Mouse (Mus musculus): ENCODE measurements around the gene Ccdc191. TPM values are rescaled to one million over a fixed set of nuclear protein-coding genes. Genes with fewer than 3 reads are reported as not detected.

Gene Ccdc191
- polyA plus RNA-seq (2012; fragmentation: generic; extraction: Trizol), result 0.98 TPM
- long read RNA-seq, experiment 1, partial matches to known transcripts, result 4 of 9 reads
- long read RNA-seq, experiment 1, other reads (novel, unspliced or antisense), result 2 of 9 reads
- long read RNA-seq, experiment 2, partial matches to known transcripts, result 2 of 3 reads
- long read RNA-seq, experiment 2, other reads (novel, unspliced or antisense), result 1 of 3 reads

DNA sequence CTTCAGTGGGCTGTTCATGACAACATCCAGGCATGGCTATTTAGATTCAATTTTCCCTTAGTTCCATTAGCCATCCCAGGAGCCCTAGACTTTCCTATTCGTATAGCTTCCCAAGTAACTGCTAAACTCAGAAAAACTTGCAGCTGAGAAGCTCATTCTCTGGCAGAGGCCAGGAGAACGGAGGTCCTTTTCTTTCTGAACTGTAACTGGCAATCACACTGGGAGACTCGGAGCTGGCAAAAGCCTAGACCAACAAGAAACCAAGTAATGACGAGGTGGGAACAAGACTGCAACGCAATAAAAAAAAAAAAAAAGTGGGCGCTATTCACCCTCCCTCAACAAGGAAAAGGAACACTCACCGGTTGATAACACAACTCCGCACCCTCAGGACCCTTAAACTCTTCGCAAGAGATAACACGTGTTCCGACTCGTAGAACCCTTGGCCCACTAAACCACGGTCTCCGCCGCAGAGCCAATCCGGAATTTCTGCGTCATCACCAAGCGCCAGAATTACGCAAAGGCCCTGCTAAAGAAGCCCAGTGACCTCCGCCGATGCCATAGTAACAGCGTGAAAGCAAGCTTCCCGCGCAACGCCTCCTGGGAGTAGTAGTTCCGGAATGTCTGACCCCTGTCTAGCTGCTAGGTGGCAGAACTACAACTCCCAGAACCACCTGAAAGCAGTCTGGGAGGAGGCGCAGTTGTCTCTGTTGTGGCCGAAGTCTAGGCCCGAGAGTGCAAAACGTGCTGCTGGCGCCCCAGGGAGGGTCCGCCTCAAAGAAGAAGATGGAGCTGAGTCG lies at the start of gene Ccdc191:
Gene Ccdc191 (plus strand): TSS at position 593 of the 797 bp plus-strand sequence.
- no peaks in the 10 kb centered on the region for H3K27me3 ChIP-seq (ENCODE audit: control insufficient read depth, insufficient read depth, insufficient read length)
- peak within 1 kb of the TSS; percentile 67 for H3K4me3 ChIP-seq (ENCODE audit: insufficient read depth, poor library complexity, severe bottlenecking)
- TF ChIP-seq MYOG (IDR thresholded peaks at IDR 0.05; ENCODE audit: control insufficient read depth, extremely low read depth, insufficient read length) (no peak), USF1 (IDR thresholded peaks at IDR 0.05; ENCODE audit: low read depth) (peak; percentile 25), FOSL1 (IDR thresholded peaks at IDR 0.05; ENCODE audit: insufficient read depth, low read length, poor library complexity, severe bottlenecking) (no peak), MYOD1 (IDR thresholded peaks at IDR 0.05; ENCODE audit: control insufficient read depth, insufficient read length, low read depth) (no peak), CEBPB (IDR thresholded peaks at IDR 0.05; ENCODE audit: low read depth) (peak; percentile 93), CTCF (IDR thresholded peaks at IDR 0.05; ENCODE audit: control insufficient read depth, insufficient read depth, insufficient read length) (no peak), MAX (IDR thresholded peaks at IDR 0.05) (peak; percentile 95)
- peaks cover 63% of the 10 kb centered on the region for H3K79me2 ChIP-seq (ENCODE audit: control insufficient read depth, insufficient read depth)
- H3ac ChIP-seq (ENCODE audit: control insufficient read depth, insufficient read length, low read depth), result peak within 1 kb of the TSS; percentile 62
- peaks cover 48% of the 10 kb centered on the region for H3K79me3 ChIP-seq (ENCODE audit: low read depth)
- H3K36me3 ChIP-seq (ENCODE audit: control insufficient read depth, insufficient read depth), result peaks cover 13% of the 10 kb centered on the region

DNA sequence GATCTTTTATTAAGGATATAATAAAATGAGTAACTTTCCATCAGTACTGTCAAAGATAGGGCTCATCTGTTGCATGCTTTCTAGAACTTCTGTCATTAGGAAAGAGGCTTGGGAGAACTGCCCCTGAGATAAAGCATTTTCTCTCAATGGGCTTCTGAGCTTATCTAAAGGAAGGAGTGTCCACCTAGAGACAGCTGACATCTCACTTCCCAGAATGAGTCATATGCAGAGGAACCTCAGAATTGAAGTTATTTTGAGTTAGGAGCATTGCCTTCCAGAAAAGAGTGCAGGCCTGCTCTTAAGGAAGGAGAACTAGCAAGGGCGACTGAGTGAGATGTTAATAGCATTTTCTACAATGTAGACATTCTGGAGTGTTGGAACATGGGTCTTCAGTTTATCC lies 48.4 kb upstream of the Ccdc191 start:
- H3K79me2 ChIP-seq (ENCODE audit: control insufficient read depth, insufficient read depth), result no peaks in the 10 kb centered on the region

DNA sequence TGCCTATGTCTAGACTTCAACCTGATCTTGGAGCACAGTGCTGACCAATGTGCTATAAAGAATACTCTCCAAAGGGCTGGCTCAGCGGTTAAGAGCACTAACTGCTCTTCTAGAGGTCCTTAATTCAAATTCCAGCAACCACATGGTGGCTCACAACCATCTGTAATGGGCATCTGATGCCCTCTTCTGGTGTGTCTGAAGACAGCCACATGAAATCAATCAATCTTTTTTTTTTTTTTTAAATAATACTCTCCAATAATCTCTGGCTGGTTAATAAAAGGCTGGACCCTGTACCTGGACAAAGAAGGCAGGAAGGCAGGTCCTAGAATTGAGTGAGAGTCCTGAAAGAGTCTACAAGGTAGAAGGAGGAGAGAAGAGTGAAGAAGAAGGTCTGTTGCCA lies 39.8 kb upstream of the Ccdc191 start:
- Histone ChIP-seq H3K79me3 (ENCODE audit: low read depth) (no peaks in the 10 kb centered on the region), H3ac (ENCODE audit: control insufficient read depth, insufficient read length, low read depth) (no peak overlapping the region), H3K79me2 (ENCODE audit: control insufficient read depth, insufficient read depth) (no peaks in the 10 kb centered on the region), H3K4me3 (ENCODE audit: insufficient read depth, poor library complexity, severe bottlenecking) (no peak overlapping the region), H3K36me3 (ENCODE audit: control insufficient read depth, insufficient read depth) (no peaks in the 10 kb centered on the region), H3K27me3 (ENCODE audit: control insufficient read depth, insufficient read depth, insufficient read length) (no peaks in the 10 kb centered on the region)
- no peak for TF ChIP-seq USF1 (IDR thresholded peaks at IDR 0.05; ENCODE audit: low read depth)
- no peak for TF ChIP-seq CTCF (IDR thresholded peaks at IDR 0.05; ENCODE audit: control insufficient read depth, insufficient read depth, insufficient read length)
- no peak for TF ChIP-seq FOSL1 (IDR thresholded peaks at IDR 0.05; ENCODE audit: insufficient read depth, low read length, poor library complexity, severe bottlenecking)
- no peak for TF ChIP-seq CEBPB (IDR thresholded peaks at IDR 0.05; ENCODE audit: low read depth)
- TF ChIP-seq MYOG (IDR thresholded peaks at IDR 0.05; ENCODE audit: control insufficient read depth, extremely low read depth, insufficient read length), result no peak
- no peak for TF ChIP-seq MAX (IDR thresholded peaks at IDR 0.05)
- no peak for TF ChIP-seq MYOD1 (IDR thresholded peaks at IDR 0.05; ENCODE audit: control insufficient read depth, insufficient read length, low read depth)

More for the DNA sequence above, 48.4 kb upstream of the Ccdc191 start:
- H3ac ChIP-seq (ENCODE audit: control insufficient read depth, insufficient read length, low read depth), result no peak overlapping the region
- no peaks in the 10 kb centered on the region for H3K27me3 ChIP-seq (ENCODE audit: control insufficient read depth, insufficient read depth, insufficient read length)
- no peak for TF ChIP-seq MYOD1 (IDR thresholded peaks at IDR 0.05; ENCODE audit: control insufficient read depth, insufficient read length, low read depth)
- no peak for TF ChIP-seq USF1 (IDR thresholded peaks at IDR 0.05; ENCODE audit: low read depth)
- TF ChIP-seq FOSL1 (IDR thresholded peaks at IDR 0.05; ENCODE audit: insufficient read depth, low read length, poor library complexity, severe bottlenecking), result no peak
- TF ChIP-seq MAX (IDR thresholded peaks at IDR 0.05), result no peak
- no peak for TF ChIP-seq MYOG (IDR thresholded peaks at IDR 0.05; ENCODE audit: control insufficient read depth, extremely low read depth, insufficient read length)
- no peak for TF ChIP-seq CEBPB (IDR thresholded peaks at IDR 0.05; ENCODE audit: low read depth)
- no peak for TF ChIP-seq CTCF (IDR thresholded peaks at IDR 0.05; ENCODE audit: control insufficient read depth, insufficient read depth, insufficient read length)
- H3K4me3 ChIP-seq (ENCODE audit: insufficient read depth, poor library complexity, severe bottlenecking), result no peak overlapping the region
- H3K36me3 ChIP-seq (ENCODE audit: control insufficient read depth, insufficient read depth), result no peaks in the 10 kb centered on the region
- H3K79me3 ChIP-seq (ENCODE audit: low read depth), result no peaks in the 10 kb centered on the region

DNA sequence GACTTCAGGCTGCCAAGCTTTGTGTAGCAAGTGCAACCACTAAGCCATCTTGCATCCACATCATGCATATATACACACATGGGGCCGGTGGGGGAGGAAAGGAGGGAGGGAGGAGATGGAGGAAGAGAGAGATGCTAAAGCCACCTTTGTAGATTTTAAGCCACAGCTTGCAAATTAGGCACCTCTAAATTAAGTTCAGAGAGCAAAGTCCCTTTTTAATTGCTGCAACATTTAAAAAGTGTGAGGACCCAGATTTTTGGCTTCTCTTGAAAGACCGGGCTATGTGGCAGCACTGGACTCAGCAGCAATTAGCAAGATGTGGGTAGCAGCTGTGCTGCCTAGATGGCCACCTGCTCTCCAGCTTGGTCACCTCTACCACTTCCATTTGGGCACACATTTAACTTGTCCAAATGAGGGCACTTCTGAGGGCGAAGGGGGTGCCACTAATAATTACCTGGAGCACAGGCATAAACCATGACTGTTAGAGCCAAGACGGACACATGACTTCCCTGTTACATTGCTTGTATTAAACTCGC lies 30.6 kb upstream of the Ccdc191 start:
- peaks cover 27% of the 10 kb centered on the region for H3K36me3 ChIP-seq (ENCODE audit: control insufficient read depth, insufficient read depth)
- no peaks in the 10 kb centered on the region for H3K79me3 ChIP-seq (ENCODE audit: low read depth)
- H3K79me2 ChIP-seq (ENCODE audit: control insufficient read depth, insufficient read depth), result no peaks in the 10 kb centered on the region
- H3ac ChIP-seq (ENCODE audit: control insufficient read depth, insufficient read length, low read depth), result no peak overlapping the region
- H3K27me3 ChIP-seq (ENCODE audit: control insufficient read depth, insufficient read depth, insufficient read length), result no peaks in the 10 kb centered on the region
- TF ChIP-seq MYOD1 (IDR thresholded peaks at IDR 0.05; ENCODE audit: control insufficient read depth, insufficient read length, low read depth) (no peak), MYOG (IDR thresholded peaks at IDR 0.05; ENCODE audit: control insufficient read depth, extremely low read depth, insufficient read length) (no peak), USF1 (IDR thresholded peaks at IDR 0.05; ENCODE audit: low read depth) (no peak), CEBPB (IDR thresholded peaks at IDR 0.05; ENCODE audit: low read depth) (no peak), CTCF (IDR thresholded peaks at IDR 0.05; ENCODE audit: control insufficient read depth, insufficient read depth, insufficient read length) (no peak), FOSL1 (IDR thresholded peaks at IDR 0.05; ENCODE audit: insufficient read depth, low read length, poor library complexity, severe bottlenecking) (no peak), MAX (IDR thresholded peaks at IDR 0.05) (no peak)
- H3K4me3 ChIP-seq (ENCODE audit: insufficient read depth, poor library complexity, severe bottlenecking), result no peak overlapping the region

DNA sequence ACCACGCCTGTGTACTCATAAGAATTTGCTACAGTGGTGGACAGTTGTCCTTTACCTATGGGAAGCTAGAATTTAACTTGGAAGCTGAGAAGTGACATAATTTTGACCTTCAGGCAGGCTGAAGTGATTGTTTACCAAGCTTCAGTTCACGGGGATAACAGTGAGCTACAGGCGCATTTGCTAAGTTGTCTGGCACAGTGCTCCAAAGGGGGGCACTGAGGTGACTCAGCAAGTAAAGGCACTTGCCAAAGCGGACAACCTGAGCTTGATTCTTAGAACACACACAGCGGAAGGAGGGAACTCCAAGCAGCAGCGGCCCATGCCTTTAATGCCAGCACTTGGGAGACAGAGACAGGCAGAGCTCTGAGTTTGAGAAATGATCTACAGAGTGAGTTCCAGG lies 29.0 kb upstream of the Ccdc191 start:
- Histone ChIP-seq H3K4me3 (ENCODE audit: insufficient read depth, poor library complexity, severe bottlenecking) (no peak overlapping the region), H3K79me3 (ENCODE audit: low read depth) (no peaks in the 10 kb centered on the region), H3K36me3 (ENCODE audit: control insufficient read depth, insufficient read depth) (peaks cover 32% of the 10 kb centered on the region), H3K79me2 (ENCODE audit: control insufficient read depth, insufficient read depth) (no peaks in the 10 kb centered on the region), H3K27me3 (ENCODE audit: control insufficient read depth, insufficient read depth, insufficient read length) (no peaks in the 10 kb centered on the region), H3ac (ENCODE audit: control insufficient read depth, insufficient read length, low read depth) (no peak overlapping the region)
- TF ChIP-seq MYOD1 (IDR thresholded peaks at IDR 0.05; ENCODE audit: control insufficient read depth, insufficient read length, low read depth), result no peak
- no peak for TF ChIP-seq USF1 (IDR thresholded peaks at IDR 0.05; ENCODE audit: low read depth)
- TF ChIP-seq MAX (IDR thresholded peaks at IDR 0.05), result no peak
- no peak for TF ChIP-seq CEBPB (IDR thresholded peaks at IDR 0.05; ENCODE audit: low read depth)
- no peak for TF ChIP-seq FOSL1 (IDR thresholded peaks at IDR 0.05; ENCODE audit: insufficient read depth, low read length, poor library complexity, severe bottlenecking)
- no peak for TF ChIP-seq MYOG (IDR thresholded peaks at IDR 0.05; ENCODE audit: control insufficient read depth, extremely low read depth, insufficient read length)
- no peak for TF ChIP-seq CTCF (IDR thresholded peaks at IDR 0.05; ENCODE audit: control insufficient read depth, insufficient read depth, insufficient read length)

Measured in C2C12 (cell line).